Mouse (Mus musculus): ENCODE data around the gene Rsbn1.

- TF ChIP-seq CTCF (IDR thresholded peaks at IDR 0.05; ENCODE audit: borderline replicate concordance, insufficient read depth, low read depth, low read length) (no peak), POLR2A (IDR thresholded peaks at IDR 0.05; ENCODE audit: borderline replicate concordance, insufficient read depth, low read length) (no peak)
Observed at GRCm38 (mm10) chr3:103915509-103915896, 1.6 kb downstream of the Rsbn1 start.

Data from cerebellum, adult 2 months (tissue).